Mouse (Mus musculus): ENCODE data around the gene B9d2.

B9d2 gene

GRCm38 (mm10) chr7:25704716-25705364 is 24.3 kb downstream of the B9d2 start:
- peak; percentile 59 for DNase-seq (ENCODE audit: low read depth, low spot score)

DNA sequence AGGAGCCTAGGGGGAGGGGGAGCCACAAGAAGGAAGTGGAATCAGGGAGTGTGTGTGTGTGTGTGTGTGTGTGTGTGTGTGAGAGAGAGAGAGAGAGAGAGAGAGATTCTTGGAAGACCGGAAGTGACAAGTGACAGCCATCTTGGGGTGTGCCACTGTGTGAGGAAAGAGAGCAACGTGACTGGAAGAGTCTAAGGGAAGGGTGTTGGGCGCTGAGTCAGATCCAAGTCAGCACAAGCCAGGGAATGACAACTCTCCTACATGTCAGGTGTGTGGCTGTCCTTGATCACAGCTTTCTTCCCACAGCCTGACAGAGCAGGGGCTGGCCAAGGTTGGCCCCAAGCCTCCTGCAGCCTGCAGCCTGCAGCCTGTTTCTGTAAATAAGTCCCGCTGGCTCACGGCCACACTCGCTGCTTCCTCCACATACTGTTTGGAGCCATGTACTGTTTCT is 25.2 kb downstream of the B9d2 start:
- DNase-seq (ENCODE audit: low read depth, low spot score), result peak; percentile 39

DNA sequence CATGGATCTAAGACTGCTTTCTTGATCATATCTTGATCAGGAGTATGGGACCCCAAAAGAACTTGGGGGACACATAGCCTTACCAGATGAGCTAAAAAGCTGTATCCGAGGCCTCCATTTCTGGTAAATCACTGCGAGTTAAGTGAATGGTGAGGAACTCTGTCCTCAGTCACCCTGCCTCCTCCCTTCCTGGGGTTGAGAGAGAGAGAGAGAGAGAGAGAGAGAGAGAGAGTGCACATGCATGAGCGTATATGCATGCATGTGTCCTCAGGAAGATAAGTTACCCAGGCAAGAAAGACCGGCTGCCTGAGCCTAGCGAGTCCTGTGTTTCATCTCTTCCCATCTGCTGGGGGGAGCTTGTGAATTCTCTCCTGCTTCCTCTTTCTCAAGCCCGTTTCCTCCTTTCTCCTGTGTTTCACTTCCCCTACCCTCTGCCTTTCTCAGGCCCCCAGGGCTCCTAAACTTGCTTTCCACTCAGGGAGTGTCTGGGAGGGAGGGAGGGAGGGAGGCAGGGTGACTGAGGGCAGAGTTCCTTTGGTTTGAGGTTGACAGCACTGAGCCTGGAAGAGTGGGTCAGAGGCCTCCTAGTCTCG is 26.1 kb downstream of the B9d2 start:
- no peak for DNase-seq (ENCODE audit: low read depth, low spot score)

- peak; percentile 46 for DNase-seq (ENCODE audit: low read depth, low spot score)
Observed at GRCm38 (mm10) chr7:25707581-25708292, 27.2 kb downstream of the B9d2 start.

GRCm38 (mm10) chr7:25709961-25710360 is 29.4 kb downstream of the B9d2 start:
- DNase-seq (ENCODE audit: low read depth, low spot score), result no peak

GRCm38 (mm10) chr7:25710519-25711130 is 30.0 kb downstream of the B9d2 start:
- DNase-seq (ENCODE audit: low read depth, low spot score), result no peak

DNA sequence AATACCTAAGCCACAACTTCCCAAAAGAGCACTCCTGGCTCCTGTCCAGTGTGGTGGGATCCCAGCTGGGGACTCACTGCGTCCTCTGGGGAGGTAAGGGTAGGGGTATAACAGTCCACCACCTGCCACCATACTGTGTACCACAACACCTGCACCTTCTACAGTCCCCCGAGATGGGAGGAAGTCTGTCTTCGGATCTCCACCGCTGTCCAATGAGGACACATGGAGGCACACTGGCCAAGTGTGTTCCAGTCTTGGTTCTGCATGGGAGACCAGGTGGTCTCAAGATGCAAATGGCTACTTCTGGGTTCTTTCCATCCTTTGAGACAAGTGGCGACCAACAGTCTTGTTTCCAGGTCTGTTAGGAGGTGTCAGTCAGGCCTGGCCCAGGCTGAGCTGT is 30.6 kb downstream of the B9d2 start:
- no peak for DNase-seq (ENCODE audit: low read depth, low spot score)

DNA sequence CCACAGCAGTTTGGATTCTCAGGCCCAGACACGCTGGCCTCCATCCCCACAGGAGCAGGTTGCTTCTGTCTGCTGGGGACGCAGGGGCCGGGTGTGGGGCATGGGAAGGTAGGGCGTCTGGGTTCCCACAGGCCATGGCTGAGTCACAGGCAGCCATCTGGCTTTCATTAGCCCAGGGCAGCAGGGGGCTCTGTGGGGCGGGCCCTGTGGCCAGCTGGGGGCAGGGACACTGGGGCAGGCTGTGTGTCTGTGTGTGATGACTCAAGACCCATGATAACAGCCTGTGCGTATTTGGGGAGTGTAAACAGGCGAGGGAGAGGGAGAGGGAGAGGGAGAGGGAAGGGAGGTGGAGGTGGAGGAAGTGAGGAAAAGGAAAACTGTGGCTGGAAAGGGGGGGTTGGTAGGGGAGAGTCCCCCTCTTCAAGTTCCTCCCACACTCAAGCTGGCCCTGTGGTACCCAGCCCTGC is 31.2 kb downstream of the B9d2 start:
- DNase-seq (ENCODE audit: low read depth, low spot score), result no peak

GRCm38 (mm10) chr7:25712801-25713200 is 32.2 kb downstream of the B9d2 start:
- DNase-seq (ENCODE audit: low read depth, low spot score), result no peak

- DNase-seq (ENCODE audit: low read depth, low spot score), result no peak
Observed at GRCm38 (mm10) chr7:25714581-25714980, 34.0 kb downstream of the B9d2 start.

DNA sequence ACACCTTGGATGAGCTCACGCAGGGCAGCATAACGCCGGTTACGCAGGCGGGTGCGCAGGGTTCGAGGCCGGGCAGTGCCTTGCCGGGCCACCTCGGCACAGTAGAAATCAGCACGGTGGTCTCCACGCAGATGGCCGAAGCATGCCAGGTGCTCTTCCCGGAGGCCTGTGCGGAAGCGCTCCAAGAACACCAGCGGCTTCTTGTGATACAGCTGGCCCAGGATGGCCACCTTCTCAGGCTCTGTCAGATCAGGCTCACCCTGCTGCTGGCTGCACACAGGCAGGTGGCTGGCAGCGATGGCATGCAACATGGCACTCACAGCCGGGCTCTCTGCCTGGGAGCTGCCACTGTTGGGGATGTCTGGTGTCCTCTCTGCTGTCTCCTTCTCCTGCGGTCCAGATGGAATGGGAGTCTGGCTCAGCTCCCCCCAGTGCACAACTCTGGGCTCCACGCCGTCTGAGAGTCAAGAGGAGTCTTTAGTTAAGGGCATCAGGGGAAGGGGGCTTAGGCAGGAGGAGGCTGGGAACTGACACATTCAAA is 35.2 kb downstream of the B9d2 start:
- DNase-seq (ENCODE audit: low read depth, low spot score), result no peak

DNA sequence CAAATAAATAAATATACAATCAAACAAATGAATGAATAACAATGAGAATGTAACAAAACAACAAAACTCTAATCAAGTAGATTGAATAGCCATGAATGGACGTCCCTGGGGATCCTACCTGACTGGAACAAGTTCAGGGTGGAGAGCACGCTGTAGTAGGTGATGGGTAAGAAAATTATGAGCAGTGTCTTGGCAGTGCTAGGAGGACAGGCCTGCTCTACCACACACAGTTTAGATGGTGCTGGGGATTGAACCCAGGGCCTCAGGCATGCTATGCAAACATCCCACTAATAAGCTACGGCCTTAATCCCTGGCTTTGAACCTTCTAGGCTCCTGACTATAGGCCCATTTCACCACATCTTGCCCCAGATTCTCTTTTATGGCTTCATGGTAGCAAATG is 36.9 kb downstream of the B9d2 start:
- no peak for DNase-seq (ENCODE audit: low read depth, low spot score)

DNA sequence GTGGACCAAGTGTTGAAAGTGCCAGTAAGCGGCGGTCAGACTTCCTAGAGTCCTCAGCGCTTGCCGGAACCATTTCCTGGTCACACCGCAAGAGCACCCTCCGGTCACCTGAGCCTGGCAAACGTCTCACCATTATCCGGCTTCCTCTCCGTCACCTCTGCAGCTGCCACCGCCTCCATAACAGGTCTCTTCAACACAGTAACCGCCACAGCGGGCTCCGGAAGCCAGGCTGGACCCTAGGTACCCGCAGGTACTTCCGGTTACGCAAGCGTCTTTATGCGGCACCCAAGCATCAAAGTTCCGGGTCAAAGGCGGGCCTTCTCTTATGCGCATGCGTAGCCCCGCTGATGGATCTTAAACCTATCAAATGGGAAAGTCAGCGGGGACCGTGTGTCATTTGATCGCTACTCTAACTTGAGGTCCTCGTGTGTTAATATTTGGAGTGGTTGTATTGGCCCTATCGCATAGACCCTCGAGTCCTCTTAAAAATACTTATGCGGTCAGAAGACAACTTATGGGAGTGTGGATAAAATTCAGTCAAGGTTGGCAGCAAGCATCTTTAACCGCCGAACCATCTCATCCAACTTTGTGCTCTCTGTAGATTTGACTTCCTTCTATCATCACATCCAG is 38.3 kb downstream of the B9d2 start, which contains the start of gene Ccdc97:
Gene Ccdc97 (minus strand): TSS at position 301 of the 630 bp plus-strand sequence.
- DNase-seq (ENCODE audit: low read depth, low spot score), result peak; percentile 95

GRCm38 (mm10) chr7:25719761-25720610 is 39.4 kb downstream of the B9d2 start:
- DNase-seq (ENCODE audit: low read depth, low spot score), result peak; percentile 87

- no peak for DNase-seq (ENCODE audit: low read depth, low spot score)
Observed at GRCm38 (mm10) chr7:25720760-25721159, 40.2 kb downstream of the B9d2 start.

DNA sequence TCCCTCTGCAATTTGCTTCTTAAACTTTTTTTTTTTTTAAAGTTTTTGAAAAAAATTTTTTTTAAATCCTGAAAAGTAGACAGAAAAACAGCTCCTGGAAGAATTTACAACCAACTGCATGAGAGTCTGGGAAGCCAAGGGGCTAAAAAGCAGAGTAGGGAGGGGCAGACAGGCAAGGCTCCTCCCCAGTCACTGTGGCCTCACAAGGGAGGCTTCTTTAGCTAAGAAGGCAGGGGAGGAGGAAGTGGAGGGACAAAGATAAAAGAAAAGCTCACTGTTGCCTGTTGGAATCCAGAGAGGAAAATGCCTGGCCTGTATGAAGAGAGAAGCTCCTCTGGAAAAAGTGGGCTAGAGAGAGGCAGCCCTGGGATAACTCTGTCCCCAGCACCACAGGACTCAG is 41.2 kb downstream of the B9d2 start:
- peak; percentile 46 for DNase-seq (ENCODE audit: low read depth, low spot score)

DNA sequence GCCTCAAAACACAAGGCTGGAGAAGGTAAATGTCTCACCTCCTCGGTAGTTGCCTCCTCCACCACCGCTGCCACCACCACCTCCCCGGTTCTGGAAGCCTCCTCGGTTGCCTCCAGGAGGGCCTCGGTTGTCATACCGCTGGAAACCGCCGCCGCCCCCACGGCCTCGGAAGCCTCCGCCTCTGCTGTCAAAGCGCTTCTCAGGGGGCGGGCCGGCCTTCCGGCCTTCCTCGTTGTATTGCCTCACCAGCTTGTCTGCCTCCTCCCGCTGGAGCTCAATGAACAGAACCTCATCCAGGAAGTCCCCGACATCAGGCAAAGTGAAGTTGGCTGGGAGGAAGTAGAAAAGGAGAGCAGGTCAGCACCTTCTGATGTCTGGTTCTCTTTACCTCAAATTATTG is 45.3 kb downstream of the B9d2 start:
- DNase-seq (ENCODE audit: low read depth, low spot score), result peak; percentile 47

GRCm38 (mm10) chr7:25727800-25728199 is 47.2 kb downstream of the B9d2 start:
- DNase-seq (ENCODE audit: low read depth, low spot score), result no peak

GRCm38 (mm10) chr7:25729396-25729795 is 48.8 kb downstream of the B9d2 start:
- no peak for DNase-seq (ENCODE audit: low read depth, low spot score)

- no peak for DNase-seq (ENCODE audit: low read depth, low spot score)
Observed at GRCm38 (mm10) chr7:25729862-25730261, 49.3 kb downstream of the B9d2 start.
